Mouse (Mus musculus) CH12.LX (cell line): Measurements from ENCODE around the gene Rab25.

ENCODE experiments used
- CHD1 ChIP-seq: IDR thresholded peaks from 2 replicates; pipeline ENCODE4 v1.6.1; 2012; ENCODE audit warnings: low read depth, low read length, improper control_type of control experiment, inconsistent platforms
- CTCF ChIP-seq, 2 experiments: IDR thresholded peaks in 1 of 2; conservative IDR thresholded peaks in 1 of 2; 2 replicates each; pipeline ENCODE4 v1.5.1; 2011 to 2012; ENCODE audit warnings: low read depth in 2 of 2, low read length in 2 of 2, improper control_type of control experiment in 1 of 2, inconsistent platforms in 1 of 2, mild to moderate bottlenecking in 1 of 2, moderate library complexity in 1 of 2
- E2F4 ChIP-seq: IDR thresholded peaks from 2 replicates; pipeline ENCODE4 v1.6.1; 2011; ENCODE audit warnings: low read depth, low read length, improper control_type of control experiment; ENCODE audit not compliant: insufficient replicate concordance
- MAFK ChIP-seq: IDR thresholded peaks from 2 replicates; pipeline ENCODE4 v1.6.1; 2011; ENCODE audit warnings: low read length, improper control_type of control experiment; ENCODE audit not compliant: insufficient replicate concordance
- POLR2A ChIP-seq: IDR thresholded peaks from 2 replicates; pipeline ENCODE4 v1.6.1; 2011; ENCODE audit warnings: low read depth, mild to moderate bottlenecking, improper control_type of control experiment, low read length

GRCm38 (mm10) chr3:88520078-88520477 lies 28.0 kb downstream of the Rab25 start:
- TF ChIP-seq CHD1 (no peak), E2F4 (no peak), MAFK (no peak), CTCF (conservative IDR thresholded peaks at IDR 0.05 in 1 of 2, IDR thresholded peaks at IDR 0.05 in 1 of 2; ENCODE audit: low read depth in 2 of 2, low read length in 2 of 2) (no peak), POLR2A (no peak)
